Mouse (Mus musculus) lung, postnatal 0 days (tissue): ENCODE measurements around the gene E2f6. TPM values are rescaled to one million over a fixed set of nuclear protein-coding genes. Genes with fewer than 3 reads are reported as not detected.
A peak's percentile ranks its signal among the peaks of the same experiment; 100 is the strongest.

Experiments used
- ATAC-seq: fragments of 200-750 bp; cut with Nextera tagmentation; 2 replicates; pipeline ENCODE4 v1.8.0; 2017; ENCODE audit warnings: moderate library complexity
- DNase-seq: peaks from one replicate; pipeline ENCODE4 v3.0.0-alpha.2; 2016; ENCODE audit warnings: low spot score
- H3K27ac ChIP-seq: fragments of 300-500 bp; sonication (generic); 2 replicates; pipeline ENCODE4 v1.5.1; 2014; ENCODE audit warnings: antibody characterized with exemption, mild to moderate bottlenecking, low read length, mixed read lengths
- H3K27me3 ChIP-seq: fragments of 300-500 bp; sonication (generic); replicated peaks from 2 replicates; pipeline ENCODE4 v1.6.1; 2014; ENCODE audit warnings: low read length, mixed read lengths; ENCODE audit not compliant: insufficient read depth
- H3K36me3 ChIP-seq: fragments of 300-500 bp; sonication (generic); 2 replicates; pipeline ENCODE4 v1.6.1; 2014; ENCODE audit warnings: low read length, mixed read lengths; ENCODE audit not compliant: insufficient read depth
- H3K4me1 ChIP-seq: fragments of 300-500 bp; sonication (generic); 2 replicates; pipeline ENCODE4 v1.6.1; 2014; ENCODE audit warnings: antibody characterized with exemption, low read depth, low read length, mixed read lengths; ENCODE audit not compliant: insufficient read depth
- H3K4me2 ChIP-seq: fragments of 300-500 bp; sonication (generic); replicated peaks from 2 replicates; pipeline ENCODE4 v1.6.1; 2014; ENCODE audit warnings: low read depth, mild to moderate bottlenecking, low read length, moderate library complexity, mixed read lengths
- H3K4me3 ChIP-seq: fragments of 300-500 bp; sonication (generic); 2 replicates; pipeline ENCODE4 v1.5.1; 2014; ENCODE audit warnings: low read depth, low read length
- H3K9ac ChIP-seq: fragments of 300-500 bp; sonication (generic); replicated peaks from 2 replicates; pipeline ENCODE4 v1.6.1; 2014; ENCODE audit warnings: low read depth, mild to moderate bottlenecking
- H3K9me3 ChIP-seq: fragments of 300-500 bp; sonication (generic); 2 replicates; pipeline ENCODE4 v1.6.1; 2016; ENCODE audit warnings: low read length, mixed read lengths
- CTCF ChIP-seq: IDR thresholded peaks from 2 replicates; pipeline ENCODE4 v1.5.1; 2016; ENCODE audit warnings: antibody characterized with exemption, mild to moderate bottlenecking
- EP300 ChIP-seq: IDR thresholded peaks from 2 replicates; pipeline ENCODE4 v1.6.1; 2016; ENCODE audit warnings: antibody characterized with exemption, mild to moderate bottlenecking, control low read depth
- WGBS: fragments of 180-500 bp; shearing (Covaris S2); extraction: QIAGEN DNeasy Blood & Tissue Kit; methylation state at CpG from one replicate; pipeline ENCODE4 v1.1.7; 2014; 5-methylcytosine and 5-hydroxymethylcytosine counted together
- polyA plus RNA-seq: library from polyadenylated mRNA; unstranded; fragments of >200 nt; fragmentation: Nextera tagmentation; extraction: Ambion mirVana; gene quantifications from 2 replicates; pipeline ENCODE4 v1.2.1, GENCODE M21; 2015

The E2f6 gene
- polyA plus RNA-seq, 1 experiment from 2014 or later: 11.1 TPM

GRCm38 (mm10) chr12:16877141-16877540 is 66.4 kb downstream of the E2f6 start:
- 16% methylated on average over 5 of the region's 5 CpGs for WGBS
- DNase-seq (peak; percentile 44), ATAC-seq (no peak)
- TF ChIP-seq CTCF: no peak
- no peak for TF ChIP-seq EP300
- Histone ChIP-seq H3K27ac (peak overlapping the region; percentile 44), H3K4me2 (no peak overlapping the region), H3K9ac (no peak overlapping the region), H3K4me3 (no peak overlapping the region), H3K9me3 (no peaks in the 10 kb centered on the region), H3K4me1 (peaks cover 43% of the 10 kb centered on the region), H3K27me3 (no peaks in the 10 kb centered on the region), H3K36me3 (no peaks in the 10 kb centered on the region)

- Histone ChIP-seq H3K27me3 (no peaks in the 10 kb centered on the region), H3K36me3 (no peaks in the 10 kb centered on the region), H3K4me2 (no peak overlapping the region), H3K9ac (no peak overlapping the region), H3K27ac (peak overlapping the region; percentile 44), H3K9me3 (no peaks in the 10 kb centered on the region), H3K4me3 (no peak overlapping the region), H3K4me1 (peaks cover 43% of the 10 kb centered on the region)
- peak; percentile 33 for DNase-seq
- ATAC-seq: no peak
- TF ChIP-seq EP300: 0 out of 2 replicates have a peak, but pooled peaks have one; percentile 7
- TF ChIP-seq CTCF: no peak
- WGBS: 8% methylated on average over 1 of the region's 1 CpGs
Measured at GRCm38 (mm10) chr12:16877679-16878078, 66.9 kb downstream of the E2f6 start.

- WGBS: 67% methylated on average over 1 of the region's 1 CpGs
- Histone ChIP-seq H3K4me2 (no peak overlapping the region), H3K27ac (no peak overlapping the region), H3K9me3 (no peaks in the 10 kb centered on the region), H3K4me1 (peaks cover 28% of the 10 kb centered on the region), H3K36me3 (no peaks in the 10 kb centered on the region), H3K4me3 (no peak overlapping the region), H3K9ac (no peak overlapping the region), H3K27me3 (no peaks in the 10 kb centered on the region)
- ATAC-seq: no peak
- no peak for TF ChIP-seq EP300
- TF ChIP-seq CTCF: no peak
- DNase-seq: no peak
Measured at GRCm38 (mm10) chr12:16879369-16879768, 68.6 kb downstream of the E2f6 start.

DNA sequence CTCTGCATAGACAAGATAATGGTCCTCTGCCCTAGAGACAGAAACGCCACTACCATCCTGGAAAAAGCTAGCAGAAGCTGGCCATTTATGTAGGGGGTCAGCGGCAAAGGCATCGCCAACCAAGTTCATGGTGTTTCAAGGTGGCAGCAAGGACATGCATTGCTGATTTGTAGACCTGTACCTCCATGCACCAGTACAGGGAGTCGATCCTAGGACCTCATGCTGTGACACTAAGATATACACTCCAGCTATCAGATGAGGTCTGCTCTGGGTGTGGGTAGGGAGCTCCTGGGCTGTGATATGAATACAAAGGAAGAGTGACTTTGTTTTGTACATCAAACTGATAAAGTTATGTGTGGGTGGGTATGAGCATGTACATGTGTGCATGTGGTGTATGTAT is 69.3 kb downstream of the E2f6 start:
- Histone ChIP-seq H3K27me3 (no peaks in the 10 kb centered on the region), H3K4me3 (no peak overlapping the region), H3K36me3 (no peaks in the 10 kb centered on the region), H3K27ac (no peak overlapping the region), H3K9ac (no peak overlapping the region), H3K4me1 (peaks cover 22% of the 10 kb centered on the region), H3K9me3 (no peaks in the 10 kb centered on the region), H3K4me2 (no peak overlapping the region)
- ATAC-seq (no peak), DNase-seq (no peak)
- 92% methylated on average over 4 of the region's 4 CpGs for WGBS
- TF ChIP-seq EP300 (no peak), CTCF (no peak)

DNA sequence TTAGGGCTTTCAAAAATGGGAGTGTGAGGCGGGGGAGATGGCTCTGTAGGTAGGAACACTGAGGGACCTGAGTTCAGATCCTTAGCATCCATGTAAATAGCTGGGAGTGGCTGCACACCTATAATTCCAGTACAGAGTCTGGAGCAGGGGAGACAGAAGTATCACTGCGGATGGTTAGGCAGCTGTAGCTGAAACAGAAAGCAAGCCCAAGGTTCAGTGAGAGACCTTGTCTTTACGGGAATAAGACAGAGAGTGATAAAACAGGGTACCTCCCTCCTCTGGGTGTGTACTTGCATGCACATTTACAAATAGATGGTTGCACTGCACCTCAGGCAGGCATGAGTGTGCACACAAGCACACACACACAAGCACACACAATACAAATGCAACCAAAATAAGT is 71.7 kb downstream of the E2f6 start:
- no peak for ATAC-seq
- 77% methylated on average over 3 of the region's 3 CpGs for WGBS

GRCm38 (mm10) chr12:16883111-16883510 is 72.3 kb downstream of the E2f6 start:
- Histone ChIP-seq H3K27ac (no peak overlapping the region), H3K27me3 (no peaks in the 10 kb centered on the region), H3K4me2 (no peak overlapping the region), H3K9me3 (no peaks in the 10 kb centered on the region), H3K9ac (0 out of 2 replicates have a peak overlapping the region, but pooled peaks have one; percentile 6), H3K4me3 (no peak overlapping the region), H3K4me1 (peaks cover 3% of the 10 kb centered on the region; the same call in 1 of the 2 replicates), H3K36me3 (no peaks in the 10 kb centered on the region)
- TF ChIP-seq EP300 (no peak), CTCF (no peak)
- DNase-seq (no peak), ATAC-seq (no peak)
- WGBS: 63% methylated on average over 7 of the region's 7 CpGs

More for the DNA sequence above, 71.7 kb downstream of the E2f6 start:
- Histone ChIP-seq H3K9me3 (no peaks in the 10 kb centered on the region), H3K4me1 (peaks cover 4% of the 10 kb centered on the region; the same call in 1 of the 2 replicates), H3K27me3 (no peaks in the 10 kb centered on the region), H3K9ac (no peak overlapping the region), H3K27ac (no peak overlapping the region), H3K36me3 (no peaks in the 10 kb centered on the region), H3K4me3 (no peak overlapping the region), H3K4me2 (no peak overlapping the region)
- TF ChIP-seq CTCF (no peak), EP300 (no peak)
- no peak for DNase-seq

DNA sequence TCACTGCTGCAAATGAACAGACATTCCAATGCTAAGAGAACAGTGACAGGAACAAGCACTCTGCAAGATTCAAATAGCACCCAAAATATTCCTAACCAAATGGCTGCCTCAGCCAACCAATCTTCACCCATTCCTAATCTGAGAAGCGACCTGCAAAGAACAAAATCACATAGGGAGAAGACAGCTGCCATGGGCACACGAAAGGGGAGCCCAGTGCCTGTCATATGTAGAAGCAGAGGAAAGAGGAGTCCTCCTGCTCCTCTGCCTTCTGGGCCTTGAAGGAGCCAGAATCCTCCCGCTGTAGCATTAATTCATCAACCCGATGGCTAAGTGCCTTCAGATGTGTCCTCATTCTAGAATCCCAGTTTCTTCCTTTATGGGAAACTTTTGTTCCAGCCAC is 73.8 kb downstream of the E2f6 start:
- no peak overlapping the region for H3K4me3 ChIP-seq
- H3K9me3 ChIP-seq: no peaks in the 10 kb centered on the region
- TF ChIP-seq EP300 (no peak), CTCF (no peak)
- H3K36me3 ChIP-seq: no peaks in the 10 kb centered on the region
- 96% methylated on average over 4 of the region's 4 CpGs for WGBS
- H3K9ac ChIP-seq: no peak overlapping the region
- no peaks in the 10 kb centered on the region for H3K27me3 ChIP-seq
- DNase-seq (no peak), ATAC-seq (no peak)
- no peaks in the 10 kb centered on the region for H3K4me1 ChIP-seq
- H3K4me2 ChIP-seq: no peak overlapping the region
- H3K27ac ChIP-seq: no peak overlapping the region
